8 mouse cellular contexts compared by ENCODE assay signal in genomic region chr2:102900875-102901827, GRCm38 (mm10). TPM values are rescaled to one million over a fixed set of nuclear protein-coding genes. Genes with fewer than 3 reads are reported as not detected.
A peak's percentile ranks its signal among the peaks of the same experiment; 100 is the strongest.
DNase-seq lines count a peak whose midpoint lies in the region; ATAC-seq and TF ChIP-seq lines count a peak whose summit lies in the region.

TSS of gene Cd44 (minus strand) at chr2:102901665.

- peak within 1 kb of the TSS; percentile 42 for H3K9ac ChIP-seq in intestine, embryonic 15.5 days
- H3K9ac ChIP-seq in liver, postnatal 0 days (replicated peaks), result peak within 1 kb of the TSS; percentile 73
- peak within 1 kb of the TSS; percentile 47 for H3K9ac ChIP-seq in neural tube, embryonic 11.5 days (ENCODE audit: low read length)

- no peak for TF ChIP-seq CTCF in cortical plate, adult 2 months (IDR thresholded peaks at IDR 0.05; ENCODE audit: extremely low read depth, insufficient read depth, low read length)
- TF ChIP-seq CTCF in liver, postnatal 0 days (IDR thresholded peaks at IDR 0.05; ENCODE audit: low read depth), result no peak

- ATAC-seq in intestine, embryonic 15.5 days, result peak; percentile 85
- ATAC-seq in liver, postnatal 0 days, result peak; percentile 82
- ATAC-seq in neural tube, embryonic 11.5 days (ENCODE audit: insufficient read depth, low FRiP score, low TSS enrichment), result no peak

- WGBS in intestine, embryonic 15.5 days, result 3% methylated on average over 29 of the region's 29 CpGs
- WGBS in liver, postnatal 0 days (ENCODE audit: insufficient replicate concordance), result under 1% methylated on average over 27 of the region's 29 CpGs
- 2% methylated on average over 29 of the region's 29 CpGs for WGBS in neural tube, embryonic 11.5 days

- peak; percentile 41 to 42 for DNase-seq in layer of hippocampus, postnatal 10 days (ENCODE audit: low spot score in 2 of 2)
- DNase-seq in layer of hippocampus, postnatal 36 days, result no peak
- no peak for DNase-seq in gonadal fat pad, adult 2 months (ENCODE audit: low read depth)
- DNase-seq in liver, postnatal 0 days, result peak; percentile 68
- DNase-seq in neural tube, embryonic 11.5 days (ENCODE audit: low spot score), result peak; percentile 42
- DNase-seq in testis, postnatal 14 days (ENCODE audit: low spot score), result peak; percentile 17

- no peak for TF ChIP-seq EP300 in liver, postnatal 0 days (IDR thresholded peaks at IDR 0.05; ENCODE audit: low read depth)

- TF ChIP-seq POLR2A in cortical plate, adult 2 months (IDR thresholded peaks at IDR 0.05; ENCODE audit: extremely low read depth, insufficient read depth, low read length), result no peak

- peak within 1 kb of the TSS; percentile 44 for H3K4me3 ChIP-seq in cortical plate, adult 2 months (ENCODE audit: insufficient read depth, low read length)
- peak within 1 kb of the TSS; percentile 52 for H3K4me3 ChIP-seq in intestine, embryonic 15.5 days (replicated peaks)
- H3K4me3 ChIP-seq in liver, postnatal 0 days (ENCODE audit: low read depth, low read length), result peak within 1 kb of the TSS; percentile 62
- peak within 1 kb of the TSS; percentile 34 for H3K4me3 ChIP-seq in neural tube, embryonic 11.5 days (ENCODE audit: low read depth, low read length)

- no peaks in the 10 kb centered on the region for H3K36me3 ChIP-seq in intestine, embryonic 15.5 days
- no peaks in the 10 kb centered on the region for H3K36me3 ChIP-seq in liver, postnatal 0 days (replicated peaks; ENCODE audit: insufficient read depth, low read length)
- no peaks in the 10 kb centered on the region for H3K36me3 ChIP-seq in neural tube, embryonic 11.5 days (ENCODE audit: control insufficient read depth, insufficient read depth, low read length)

- H3K27me3 ChIP-seq in intestine, embryonic 15.5 days (replicated peaks), result no peaks in the 10 kb centered on the region; the same call in 1 of the 2 replicates
- H3K27me3 ChIP-seq in liver, postnatal 0 days (ENCODE audit: insufficient read depth, low read length), result no peaks in the 10 kb centered on the region
- 0 out of 2 replicates have a peak, but pooled peaks cover 3% of the 10 kb centered on the region for H3K27me3 ChIP-seq in neural tube, embryonic 11.5 days (ENCODE audit: control insufficient read depth, insufficient read depth, low read length)

- no peaks in the 10 kb centered on the region for H3K9me3 ChIP-seq in intestine, embryonic 15.5 days
- no peaks in the 10 kb centered on the region for H3K9me3 ChIP-seq in liver, postnatal 0 days (ENCODE audit: low read length)
- no peaks in the 10 kb centered on the region for H3K9me3 ChIP-seq in neural tube, embryonic 11.5 days (ENCODE audit: control insufficient read depth, low read length)

- no peak within 1 kb of the TSS for H3K27ac ChIP-seq in cortical plate, adult 2 months (ENCODE audit: insufficient read depth, low read length)
- H3K27ac ChIP-seq in intestine, embryonic 15.5 days, result peak within 1 kb of the TSS; percentile 42
- peak within 1 kb of the TSS; percentile 71 for H3K27ac ChIP-seq in liver, postnatal 0 days (ENCODE audit: low read depth)
- no peak within 1 kb of the TSS for H3K27ac ChIP-seq in neural tube, embryonic 11.5 days (ENCODE audit: low read depth, low read length)

- peak within 1 kb of the TSS; percentile 89 for H3K4me2 ChIP-seq in intestine, embryonic 15.5 days (replicated peaks)
- peak within 1 kb of the TSS; percentile 65 for H3K4me2 ChIP-seq in liver, postnatal 0 days (ENCODE audit: low read depth, low read length)
- H3K4me2 ChIP-seq in neural tube, embryonic 11.5 days (ENCODE audit: low read depth), result peak within 1 kb of the TSS; percentile 65

- no peaks in the 10 kb centered on the region for H3K4me1 ChIP-seq in cortical plate, adult 2 months (ENCODE audit: control insufficient read depth, insufficient read depth, low read length)
- H3K4me1 ChIP-seq in intestine, embryonic 15.5 days (replicated peaks), result peaks cover 11% of the 10 kb centered on the region; the same call in 1 of the 2 replicates
- H3K4me1 ChIP-seq in liver, postnatal 0 days (ENCODE audit: insufficient read depth), result peaks cover 20% of the 10 kb centered on the region
- H3K4me1 ChIP-seq in neural tube, embryonic 11.5 days (ENCODE audit: control insufficient read depth, insufficient read depth, low read length), result no peaks in the 10 kb centered on the region

RNA-seq across cellular contexts. Expression of gene Cd44, which starts in this region (rescaled TPM):
- 10 to 100 TPM; 10.2 to 10.9 TPM for total RNA-seq in layer of hippocampus, postnatal 10 days (2021)
- 1 to 10 TPM; 3.4 to 4.1 TPM for total RNA-seq in layer of hippocampus, postnatal 36 days (2021)
- 1.7 and 2.3 TPM in 2 replicates for polyA plus RNA-seq in cortical plate, adult 2 months (2012; rRNA removed)
- polyA plus RNA-seq in gonadal fat pad, adult 2 months (2012; rRNA removed), result 8.5 and 12.5 TPM in 2 replicates
- 12.6 and 13.8 TPM in 2 replicates for polyA plus RNA-seq in intestine, embryonic 15.5 days (2015; fragmentation: Nextera tagmentation; extraction: Ambion mirVana)
- polyA plus RNA-seq in liver, postnatal 0 days (2015; fragmentation: Nextera tagmentation; extraction: Ambion mirVana), result 14.1 and 15.2 TPM in 2 replicates
- polyA plus RNA-seq in neural tube, embryonic 11.5 days (2014; fragmentation: Nextera tagmentation; extraction: Ambion mirVana), result 2.0 and 2.2 TPM in 2 replicates

Comparison
In these comparisons a context has a peak if more than half of its experiments do, and no peak if none do; other contexts are left out.
1. DNase-seq: peak in layer of hippocampus, postnatal 10 days (2 of 2), liver, postnatal 0 days (single experiment), neural tube, embryonic 11.5 days (single experiment) and testis, postnatal 14 days (single experiment); none in layer of hippocampus, postnatal 36 days (0 of 2) and gonadal fat pad, adult 2 months (single experiment).
2. H3K27ac ChIP-seq: peak in intestine, embryonic 15.5 days (single experiment) and liver, postnatal 0 days (single experiment); none in cortical plate, adult 2 months (single experiment) and neural tube, embryonic 11.5 days (single experiment).
3. Peak in every context shown above with its lines, with median percentiles within 50 percentile points of each other: H3K4me3 ChIP-seq, H3K4me2 ChIP-seq and H3K9ac ChIP-seq.